Mouse (Mus musculus): ENCODE measurements at regions not wholly inside any gene's neighbourhood (a gene's known extent, or its start where the extent isn't known, plus 50 kb on each side); places are given as distances from the start of the nearest gene placed in this dataset.

GRCm38 (mm10) chr13:115427091-115428033, 325.6 kb upstream of the Itga1 start:
- no peak for DNase-seq (ENCODE audit: low spot score in 2 of 2)

- DNase-seq (ENCODE audit: low spot score in 2 of 2), result no peak
These were observed 324.1 kb upstream of the Itga1 start for GRCm38 (mm10) chr13:115425610-115426562.

- DNase-seq (ENCODE audit: low spot score in 2 of 2), result no peak
These were observed 322.0 kb upstream of the Itga1 start for GRCm38 (mm10) chr13:115423761-115424160.

- no peak for DNase-seq (ENCODE audit: low spot score in 2 of 2)
These were observed 319.7 kb upstream of the Itga1 start for GRCm38 (mm10) chr13:115421483-115421882.

GRCm38 (mm10) chr13:115417829-115418228, 316.1 kb upstream of the Itga1 start:
- no peak for DNase-seq (ENCODE audit: low spot score in 2 of 2)

- DNase-seq (ENCODE audit: low spot score in 2 of 2), result no peak
These were observed 312.2 kb upstream of the Itga1 start for GRCm38 (mm10) chr13:115413721-115414531.

- DNase-seq (ENCODE audit: low spot score in 2 of 2), result no peak
These were observed 304.2 kb upstream of the Itga1 start for GRCm38 (mm10) chr13:115405916-115406315.

GRCm38 (mm10) chr13:115400706-115401215, 299.0 kb upstream of the Itga1 start:
- no peak for DNase-seq (ENCODE audit: low spot score in 2 of 2)

GRCm38 (mm10) chr13:115379682-115380081, 277.9 kb upstream of the Itga1 start:
- no peak for DNase-seq (ENCODE audit: low spot score in 2 of 2)

GRCm38 (mm10) chr13:115376180-115376880, 274.6 kb upstream of the Itga1 start:
- DNase-seq (ENCODE audit: low spot score in 2 of 2), result no peak

GRCm38 (mm10) chr13:115361457-115361856, 259.7 kb upstream of the Itga1 start:
- DNase-seq (ENCODE audit: low spot score in 2 of 2), result no peak

- no peak for DNase-seq (ENCODE audit: low spot score in 2 of 2)
These were observed 245.2 kb upstream of the Itga1 start for GRCm38 (mm10) chr13:115347022-115347398.

- no peak for DNase-seq (ENCODE audit: low spot score in 2 of 2)
These were observed 244.6 kb upstream of the Itga1 start for GRCm38 (mm10) chr13:115346115-115347021.

- no peak for DNase-seq (ENCODE audit: low spot score in 2 of 2)
These were observed 227.5 kb upstream of the Itga1 start for GRCm38 (mm10) chr13:115329000-115329960.

- no peak for DNase-seq (ENCODE audit: low spot score in 2 of 2)
These were observed 224.5 kb upstream of the Itga1 start for GRCm38 (mm10) chr13:115326294-115326693.

GRCm38 (mm10) chr13:115316681-115317080, 214.9 kb upstream of the Itga1 start:
- DNase-seq (ENCODE audit: low spot score in 2 of 2), result no peak

GRCm38 (mm10) chr13:115308586-115308985, 206.8 kb upstream of the Itga1 start:
- no peak for DNase-seq (ENCODE audit: low spot score in 2 of 2)

GRCm38 (mm10) chr13:115287371-115287770, 185.6 kb upstream of the Itga1 start:
- DNase-seq (ENCODE audit: low spot score in 2 of 2), result no peak

All from spleen, postnatal 14 days (tissue).